Mouse (Mus musculus) lung, embryonic 16.5 days (tissue): ENCODE measurements around the gene Olfr522. TPM values are rescaled to one million over a fixed set of nuclear protein-coding genes. Genes with fewer than 3 reads are reported as not detected.

Experiments
- ATAC-seq: fragments of 200-750 bp; cut with Nextera tagmentation; 2 replicates; pipeline ENCODE4 v1.8.0; 2017; ENCODE audit warnings: low read depth, mild to moderate bottlenecking, moderate library complexity
- H3K27ac ChIP-seq: fragments of 300-500 bp; sonication (generic); 2 replicates; pipeline ENCODE4 v1.5.1; 2014; ENCODE audit warnings: mild to moderate bottlenecking, control low read depth, low read length
- H3K27me3 ChIP-seq: fragments of 300-500 bp; sonication (generic); 2 replicates; pipeline ENCODE4 v1.6.1; 2014; ENCODE audit warnings: low read depth, low read length, mixed read lengths; ENCODE audit not compliant: control insufficient read depth, insufficient read depth
- H3K36me3 ChIP-seq: fragments of 300-500 bp; sonication (generic); 2 replicates; pipeline ENCODE4 v1.6.1; 2014; ENCODE audit warnings: low read length; ENCODE audit not compliant: control insufficient read depth, insufficient read depth
- H3K4me1 ChIP-seq: fragments of 300-500 bp; sonication (generic); replicated peaks from 2 replicates; pipeline ENCODE4 v1.6.1; 2014; ENCODE audit warnings: low read length, mixed read lengths; ENCODE audit not compliant: control insufficient read depth, insufficient read depth
- H3K4me2 ChIP-seq: fragments of 300-500 bp; sonication (generic); 2 replicates; pipeline ENCODE4 v1.6.1; 2014; ENCODE audit warnings: low read depth, low read length, control low read depth
- H3K4me3 ChIP-seq: fragments of 300-500 bp; sonication (generic); 2 replicates; pipeline ENCODE4 v1.5.1; 2014; ENCODE audit warnings: mild to moderate bottlenecking, low read length, control low read depth
- H3K9ac ChIP-seq: fragments of 300-500 bp; sonication (generic); 2 replicates; pipeline ENCODE4 v1.6.1; 2014; ENCODE audit warnings: low read length, control low read depth
- H3K9me3 ChIP-seq: fragments of 300-500 bp; sonication (generic); 2 replicates; pipeline ENCODE4 v1.6.1; 2016; ENCODE audit warnings: low read length; ENCODE audit not compliant: control insufficient read depth
- WGBS: fragments of 180-500 bp; shearing (Covaris S2); extraction: QIAGEN DNeasy Blood & Tissue Kit; methylation state at CpG from one replicate; pipeline ENCODE4 v1.1.7; 2014; 5-methylcytosine and 5-hydroxymethylcytosine counted together
- polyA plus RNA-seq: library from polyadenylated mRNA; unstranded; fragments of >200 nt; fragmentation: Nextera tagmentation; extraction: Ambion mirVana; gene quantifications from 2 replicates; pipeline ENCODE4 v1.2.1, GENCODE M21; 2015

Gene Olfr522
- polyA plus RNA-seq, 1 experiment from 2014 or later = not detected

DNA sequence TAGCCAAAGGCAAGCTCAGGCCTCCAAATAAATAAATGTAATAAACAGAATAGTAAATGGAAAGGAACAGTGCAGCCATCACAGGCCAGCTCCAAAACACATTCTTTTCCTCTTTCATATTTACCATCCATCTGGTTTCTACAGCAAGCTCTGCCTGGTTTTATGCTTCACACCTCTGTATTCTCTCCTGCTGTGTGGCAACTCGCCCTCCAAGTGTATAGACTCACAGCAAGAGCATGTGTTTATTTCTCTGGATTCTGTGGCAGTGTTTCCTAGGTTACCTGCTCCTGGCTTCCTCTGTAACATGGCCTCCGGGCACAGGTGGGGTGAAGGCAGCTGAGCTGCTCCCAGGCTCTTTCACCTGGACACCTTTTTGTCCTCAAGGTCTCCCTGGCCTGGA, 27.9 kb upstream of the Olfr522 start:
- H3K36me3 ChIP-seq = no peaks in the 10 kb centered on the region
- ATAC-seq = no peak

DNA sequence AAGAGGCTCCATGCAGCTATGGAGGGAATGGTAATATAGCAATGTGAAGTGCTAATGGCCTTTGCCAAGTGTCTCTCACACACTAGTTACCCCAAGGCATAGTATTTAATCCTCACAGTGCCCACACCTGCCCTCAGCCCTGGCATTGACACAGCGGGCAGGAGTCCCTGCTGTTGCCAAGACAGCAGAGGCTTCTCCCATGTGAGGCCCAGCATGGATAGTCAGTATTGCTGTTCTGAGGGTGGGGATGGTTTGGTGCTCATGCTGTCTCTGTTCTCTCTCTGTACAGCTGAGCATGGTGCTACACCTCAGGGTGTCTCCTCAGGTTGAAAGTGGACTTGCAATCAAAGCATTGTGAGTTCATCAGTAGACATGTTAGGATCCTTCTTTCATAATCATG, 25.9 kb upstream of the Olfr522 start:
- no peaks in the 10 kb centered on the region for H3K4me1 ChIP-seq
- no peak overlapping the region for H3K4me2 ChIP-seq
- H3K9me3 ChIP-seq = no peaks in the 10 kb centered on the region
- no peaks in the 10 kb centered on the region; the same call in 1 of the 2 replicates for H3K27me3 ChIP-seq
- no peak for ATAC-seq
- H3K36me3 ChIP-seq = no peaks in the 10 kb centered on the region
- no peak overlapping the region for H3K4me3 ChIP-seq
- WGBS = 78% methylated on average over 1 of the region's 1 CpGs
- H3K27ac ChIP-seq = no peak overlapping the region
- no peak overlapping the region for H3K9ac ChIP-seq

More for the DNA sequence above, 27.9 kb upstream of the Olfr522 start:
- Histone ChIP-seq H3K4me1 (no peaks in the 10 kb centered on the region), H3K4me2 (no peak overlapping the region), H3K27me3 (no peaks in the 10 kb centered on the region), H3K9ac (no peak overlapping the region), H3K9me3 (no peaks in the 10 kb centered on the region), H3K27ac (no peak overlapping the region), H3K4me3 (no peak overlapping the region)
- WGBS = 43% methylated on average over 2 of the region's 2 CpGs

DNA sequence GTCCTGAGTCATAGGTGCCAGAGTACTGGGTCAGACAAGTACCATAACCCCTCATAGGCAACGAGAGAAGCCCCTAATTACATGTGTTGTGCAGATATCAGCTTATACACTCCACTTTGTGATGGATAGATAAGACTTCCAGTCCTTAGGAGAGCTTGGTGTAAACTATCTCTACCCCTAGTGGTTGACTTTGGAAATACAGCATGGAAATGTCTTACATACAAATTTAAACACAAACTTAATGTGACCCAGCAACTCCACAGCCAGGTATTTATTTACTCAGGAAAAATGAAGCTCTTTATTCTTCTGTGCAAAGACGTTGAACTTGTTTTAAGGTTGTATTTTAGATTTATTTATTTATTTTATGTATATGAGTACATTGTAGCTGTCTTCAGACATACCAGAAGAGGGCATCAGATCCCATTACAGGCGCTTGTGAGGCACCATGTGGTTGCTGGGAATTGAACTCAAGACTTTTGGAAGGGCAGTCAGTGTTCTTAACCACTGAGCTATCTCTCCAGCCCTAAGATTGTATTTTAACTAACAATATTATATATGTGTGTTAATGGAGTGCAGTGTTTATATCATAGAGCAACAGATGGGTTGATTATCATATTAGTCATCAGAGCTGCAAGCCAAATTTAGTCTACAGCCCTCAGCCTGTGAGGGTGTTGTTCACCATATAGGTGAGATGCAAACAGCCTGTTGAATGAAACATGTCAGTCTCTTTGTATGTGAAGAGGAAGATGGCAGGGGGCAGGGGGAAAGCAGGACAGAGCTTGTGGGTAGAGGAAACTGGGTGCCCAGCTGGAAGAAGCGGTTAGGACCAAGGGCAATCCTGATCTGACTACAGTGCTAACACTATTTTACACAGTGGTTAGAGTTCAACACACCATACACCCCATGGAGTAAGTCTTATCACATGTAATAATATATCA, 24.1 kb upstream of the Olfr522 start:
- Histone ChIP-seq H3K9ac (no peak overlapping the region), H3K27me3 (no peaks in the 10 kb centered on the region; the same call in 1 of the 2 replicates), H3K4me2 (no peak overlapping the region), H3K36me3 (no peaks in the 10 kb centered on the region), H3K9me3 (no peaks in the 10 kb centered on the region), H3K27ac (no peak overlapping the region), H3K4me3 (no peak overlapping the region), H3K4me1 (no peaks in the 10 kb centered on the region)
- 45% methylated on average over 4 of the region's 4 CpGs for WGBS
- no peak for ATAC-seq

DNA sequence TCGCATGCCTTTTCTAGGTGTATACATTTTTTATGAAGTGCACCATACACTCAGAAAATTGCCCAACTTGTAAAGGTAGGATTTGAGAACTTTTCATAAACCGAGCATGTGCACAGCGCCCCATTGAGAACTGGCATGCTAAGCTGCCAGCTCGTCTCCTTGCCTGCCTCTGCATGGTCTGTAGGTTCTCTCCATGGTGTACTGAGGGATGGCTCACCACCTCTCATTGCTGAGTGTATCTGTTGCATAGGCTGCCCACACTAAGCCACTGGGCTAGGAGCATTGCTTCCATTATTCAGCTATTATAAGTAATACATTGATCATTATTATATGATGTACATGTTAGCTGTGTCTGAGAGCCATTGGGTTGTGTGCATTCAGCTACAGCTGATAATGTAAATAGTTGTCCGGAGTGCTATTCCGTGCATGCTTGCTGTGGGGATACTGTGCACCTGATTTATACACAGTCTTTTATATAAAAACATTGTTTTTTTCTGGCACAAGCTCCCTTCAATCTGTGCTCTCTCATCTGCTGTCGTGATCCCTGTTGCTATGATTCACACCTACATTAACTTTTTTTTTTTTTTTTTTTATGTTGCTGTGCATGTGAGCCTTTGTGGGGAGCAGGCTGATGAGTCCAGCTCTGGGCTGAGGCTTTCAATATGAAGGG, 23.3 kb upstream of the Olfr522 start:
- Histone ChIP-seq H3K4me3 (no peak overlapping the region), H3K27me3 (no peaks in the 10 kb centered on the region; the same call in 1 of the 2 replicates), H3K9me3 (no peaks in the 10 kb centered on the region), H3K9ac (no peak overlapping the region), H3K4me2 (no peak overlapping the region), H3K27ac (no peak overlapping the region), H3K4me1 (no peaks in the 10 kb centered on the region), H3K36me3 (no peaks in the 10 kb centered on the region)
- no peak for ATAC-seq
- 74% methylated on average over 7 of the region's 7 CpGs for WGBS

DNA sequence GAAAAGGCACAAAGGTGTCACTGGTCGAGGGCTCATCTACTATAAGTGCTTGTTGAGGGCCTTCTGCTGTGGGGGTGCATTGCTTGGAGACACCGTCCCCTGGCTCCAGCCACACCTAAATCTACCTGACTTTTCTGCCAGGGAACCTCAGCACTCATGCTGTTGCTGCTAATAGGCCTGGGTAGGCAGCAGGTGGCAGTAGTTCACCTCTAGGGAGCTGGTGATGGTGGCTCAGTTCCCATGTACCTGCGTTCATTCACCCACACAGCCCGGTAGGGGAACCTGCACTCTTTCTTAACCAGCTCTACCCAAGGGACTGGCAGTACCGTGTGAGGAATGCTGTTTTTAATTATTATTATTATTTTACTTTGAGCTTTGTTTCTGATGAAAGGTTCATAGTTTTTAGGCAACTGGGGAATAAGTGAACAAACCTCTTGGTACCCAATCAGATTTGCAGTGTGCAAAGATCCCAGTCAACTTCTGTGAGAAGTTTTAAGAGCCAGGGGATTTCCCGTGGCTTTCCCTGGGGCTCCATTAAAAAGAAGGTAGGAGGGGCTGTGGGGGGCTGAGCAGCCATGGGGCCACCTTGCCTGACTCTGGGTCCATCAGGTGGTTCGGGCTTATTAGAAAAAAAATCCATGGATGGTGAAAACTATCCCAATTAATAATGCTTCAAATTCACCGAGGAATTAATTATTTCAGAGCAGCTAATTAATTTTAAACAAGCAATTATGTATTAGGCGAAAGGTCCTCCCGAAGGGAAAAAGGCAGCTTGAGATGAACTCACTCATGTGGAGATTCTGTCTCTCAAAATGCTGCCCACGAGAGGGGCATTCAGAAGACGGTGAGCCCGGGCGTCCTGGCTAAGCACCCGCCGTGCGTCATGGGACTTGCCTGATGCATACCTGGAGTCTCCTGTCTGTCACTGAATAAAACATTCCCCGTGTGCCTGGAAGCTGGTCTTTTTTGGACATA, 22.4 kb upstream of the Olfr522 start:
- no peak for ATAC-seq
- H3K4me3 ChIP-seq = no peak overlapping the region
- H3K9ac ChIP-seq = no peak overlapping the region
- no peaks in the 10 kb centered on the region for H3K9me3 ChIP-seq
- no peaks in the 10 kb centered on the region for H3K36me3 ChIP-seq
- no peaks in the 10 kb centered on the region; the same call in 1 of the 2 replicates for H3K27me3 ChIP-seq
- WGBS = 61% methylated on average over 18 of the region's 18 CpGs
- H3K4me2 ChIP-seq = no peak overlapping the region
- no peak overlapping the region for H3K27ac ChIP-seq
- H3K4me1 ChIP-seq = no peaks in the 10 kb centered on the region

DNA sequence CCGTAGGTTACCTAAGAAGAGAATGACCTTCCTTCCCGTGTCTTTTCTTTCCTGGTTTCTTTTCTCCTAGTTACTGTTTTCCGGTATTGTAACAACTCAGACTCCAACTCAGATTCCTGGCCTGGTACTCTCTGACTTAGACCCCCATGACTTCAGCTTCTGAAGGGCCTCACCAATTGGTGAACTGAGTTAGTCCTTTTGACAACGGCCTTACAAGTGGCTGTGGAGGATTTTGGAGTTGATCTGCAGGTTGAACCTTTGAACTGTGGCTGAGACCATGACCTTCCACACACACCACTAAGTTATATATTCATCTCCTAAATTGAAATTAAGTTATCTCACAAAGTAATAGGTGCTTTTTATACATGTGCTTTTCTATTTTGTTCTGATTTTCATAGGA, 19.6 kb upstream of the Olfr522 start:
- Histone ChIP-seq H3K27ac (no peak overlapping the region), H3K4me1 (no peaks in the 10 kb centered on the region), H3K4me3 (no peak overlapping the region), H3K27me3 (no peaks in the 10 kb centered on the region; the same call in 1 of the 2 replicates), H3K9me3 (no peaks in the 10 kb centered on the region), H3K36me3 (no peaks in the 10 kb centered on the region), H3K4me2 (no peak overlapping the region), H3K9ac (no peak overlapping the region)
- 77% methylated on average over 4 of the region's 4 CpGs for WGBS
- no peak for ATAC-seq

DNA sequence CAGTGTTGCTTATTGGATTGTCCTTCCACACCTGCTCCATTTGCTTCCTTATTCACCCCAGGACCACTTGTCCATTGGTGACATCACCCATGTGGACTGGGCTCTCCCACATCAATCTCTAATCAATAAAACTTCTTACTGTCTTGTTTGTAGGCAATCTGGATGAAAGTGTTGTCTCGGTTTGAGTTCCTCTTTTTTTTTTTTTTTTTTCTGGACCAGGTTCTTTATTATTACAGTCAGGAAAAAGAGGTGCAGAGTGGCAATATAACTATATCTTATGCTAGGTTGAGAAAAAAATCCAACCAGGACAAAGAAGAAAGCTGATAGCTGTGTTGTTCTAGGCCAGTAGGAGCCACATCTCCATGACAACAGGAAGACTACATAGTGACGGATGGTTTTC, 16.1 kb upstream of the Olfr522 start:
- Histone ChIP-seq H3K27me3 (no peaks in the 10 kb centered on the region), H3K4me2 (no peak overlapping the region), H3K9ac (no peak overlapping the region), H3K4me3 (no peak overlapping the region), H3K9me3 (no peaks in the 10 kb centered on the region), H3K27ac (no peak overlapping the region), H3K4me1 (no peaks in the 10 kb centered on the region), H3K36me3 (no peaks in the 10 kb centered on the region)
- ATAC-seq = no peak
- WGBS = 74% methylated on average over 2 of the region's 2 CpGs

DNA sequence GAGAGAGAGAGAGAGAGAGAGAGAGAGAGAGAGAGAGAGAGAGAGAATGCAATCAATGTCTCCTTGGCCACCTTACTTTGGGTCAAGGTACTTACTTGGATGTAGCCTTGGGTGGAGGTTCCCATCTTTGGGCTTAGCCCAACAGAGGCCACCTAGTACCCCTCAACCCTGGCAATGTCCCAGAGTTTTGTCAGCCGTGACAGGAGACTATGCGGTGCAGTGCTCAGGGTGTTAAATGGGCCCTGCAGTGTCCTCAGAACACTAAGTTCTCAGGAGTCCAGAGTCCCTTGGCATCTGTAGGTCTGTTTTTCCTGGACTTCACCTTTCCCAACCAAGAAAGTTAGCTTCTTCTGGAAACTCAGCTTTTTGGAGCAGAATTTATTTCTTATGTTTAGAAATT, 14.6 kb upstream of the Olfr522 start:
- WGBS = 84% methylated on average over 2 of the region's 2 CpGs
- Histone ChIP-seq H3K4me1 (no peaks in the 10 kb centered on the region), H3K9me3 (no peaks in the 10 kb centered on the region), H3K27ac (no peak overlapping the region), H3K9ac (no peak overlapping the region), H3K36me3 (no peaks in the 10 kb centered on the region), H3K27me3 (no peaks in the 10 kb centered on the region), H3K4me2 (no peak overlapping the region), H3K4me3 (no peak overlapping the region)
- ATAC-seq = no peak
